Mouse (Mus musculus) E14TG2a.4 (cell line): ENCODE data around the gene Fbxo42.

Source experiments
- H3K27me3 ChIP-seq: 2 replicates; pipeline ENCODE4 v1.6.1; 2014; ENCODE audit warnings: low read length, control low read depth; ENCODE audit not compliant: insufficient read depth
- H3K36me3 ChIP-seq: 2 replicates; pipeline ENCODE4 v1.6.1; 2014; ENCODE audit warnings: low read length, control low read depth; ENCODE audit not compliant: insufficient read depth
- H3K4me1 ChIP-seq: replicated peaks from 2 replicates; pipeline ENCODE4 v1.6.1; 2014; ENCODE audit warnings: low read depth, low read length, control low read depth
- H3K4me3 ChIP-seq: replicated peaks from 2 replicates; pipeline ENCODE4 v1.5.1; 2014; ENCODE audit warnings: mild to moderate bottlenecking, low read length
- H3K9me3 ChIP-seq: 2 replicates; pipeline ENCODE4 v1.6.1; 2014; ENCODE audit warnings: low read length, control low read depth
- CTCF ChIP-seq: conservative IDR thresholded peaks from 2 replicates; pipeline ENCODE4 v1.5.1; 2014; ENCODE audit warnings: low read length
- NANOG ChIP-seq: IDR thresholded peaks from 2 replicates; pipeline ENCODE4 v1.6.1; 2014; ENCODE audit warnings: borderline replicate concordance, low read length, mixed read lengths
- POU5F1 ChIP-seq: IDR thresholded peaks from 2 replicates; pipeline ENCODE4 v1.6.1; 2014; ENCODE audit warnings: low read length, borderline replicate concordance

The Fbxo42 gene

GRCm38 (mm10) chr4:141157485-141157884 is 9.8 kb downstream of the Fbxo42 start:
- peaks cover 40% of the 10 kb centered on the region for H3K36me3 ChIP-seq
- no peak overlapping the region for H3K4me3 ChIP-seq
- H3K9me3 ChIP-seq: no peaks in the 10 kb centered on the region
- no peaks in the 10 kb centered on the region for H3K27me3 ChIP-seq
- peaks cover 93% of the 10 kb centered on the region for H3K4me1 ChIP-seq
- TF ChIP-seq POU5F1 (no peak), NANOG (no peak), CTCF (no peak)

GRCm38 (mm10) chr4:141158609-141159008 is 10.9 kb downstream of the Fbxo42 start:
- H3K4me3 ChIP-seq: peak overlapping the region; percentile 35; the same call in 1 of the 2 replicates
- H3K9me3 ChIP-seq: no peaks in the 10 kb centered on the region
- TF ChIP-seq CTCF: no peak
- no peak for TF ChIP-seq NANOG
- TF ChIP-seq POU5F1: no peak
- peaks cover 97% of the 10 kb centered on the region for H3K4me1 ChIP-seq
- no peaks in the 10 kb centered on the region for H3K27me3 ChIP-seq
- peaks cover 45% of the 10 kb centered on the region for H3K36me3 ChIP-seq

GRCm38 (mm10) chr4:141159093-141159492 is 11.4 kb downstream of the Fbxo42 start:
- Histone ChIP-seq H3K36me3 (peaks cover 45% of the 10 kb centered on the region), H3K4me3 (peak overlapping the region; percentile 35; the same call in 1 of the 2 replicates), H3K9me3 (no peaks in the 10 kb centered on the region), H3K27me3 (no peaks in the 10 kb centered on the region), H3K4me1 (peaks cover 96% of the 10 kb centered on the region)
- TF ChIP-seq CTCF (no peak), NANOG (no peak), POU5F1 (no peak)

- no peaks in the 10 kb centered on the region for H3K9me3 ChIP-seq
- H3K36me3 ChIP-seq: peaks cover 45% of the 10 kb centered on the region
- peaks cover 96% of the 10 kb centered on the region for H3K4me1 ChIP-seq
- TF ChIP-seq POU5F1 (no peak), NANOG (no peak), CTCF (no peak)
- no peak overlapping the region for H3K4me3 ChIP-seq
- no peaks in the 10 kb centered on the region for H3K27me3 ChIP-seq
Observed at GRCm38 (mm10) chr4:141159666-141160065, 12.0 kb downstream of the Fbxo42 start.

- TF ChIP-seq POU5F1: no peak
- no peak for TF ChIP-seq CTCF
- no peak for TF ChIP-seq NANOG
- peaks cover 40% of the 10 kb centered on the region for H3K36me3 ChIP-seq
- peaks cover 94% of the 10 kb centered on the region for H3K4me1 ChIP-seq
- H3K4me3 ChIP-seq: no peak overlapping the region
- H3K27me3 ChIP-seq: no peaks in the 10 kb centered on the region
- no peaks in the 10 kb centered on the region for H3K9me3 ChIP-seq
Observed at GRCm38 (mm10) chr4:141160193-141160592, 12.5 kb downstream of the Fbxo42 start.

GRCm38 (mm10) chr4:141161699-141162208 is 14.0 kb downstream of the Fbxo42 start:
- H3K36me3 ChIP-seq: peaks cover 35% of the 10 kb centered on the region
- TF ChIP-seq POU5F1: no peak
- TF ChIP-seq CTCF: no peak
- no peak for TF ChIP-seq NANOG

GRCm38 (mm10) chr4:141163729-141164128 is 16.0 kb downstream of the Fbxo42 start:
- H3K36me3 ChIP-seq: peaks cover 31% of the 10 kb centered on the region
- H3K9me3 ChIP-seq: no peaks in the 10 kb centered on the region
- H3K27me3 ChIP-seq: no peaks in the 10 kb centered on the region
- H3K4me3 ChIP-seq: peak overlapping the region; percentile 68; the same call in 1 of the 2 replicates
- H3K4me1 ChIP-seq: peaks cover 89% of the 10 kb centered on the region
- TF ChIP-seq NANOG (no peak), POU5F1 (no peak), CTCF (no peak)

More at GRCm38 (mm10) chr4:141161699-141162208, 14.0 kb downstream of the Fbxo42 start:
- no peak overlapping the region for H3K4me3 ChIP-seq
- peaks cover 96% of the 10 kb centered on the region for H3K4me1 ChIP-seq
- no peaks in the 10 kb centered on the region for H3K9me3 ChIP-seq
- H3K27me3 ChIP-seq: no peaks in the 10 kb centered on the region

GRCm38 (mm10) chr4:141165744-141166292 is 18.1 kb downstream of the Fbxo42 start:
- peaks cover 68% of the 10 kb centered on the region for H3K4me1 ChIP-seq
- TF ChIP-seq CTCF: peak; percentile 9; the same call in 1 of the 2 replicates
- peak; percentile 52; the same call in 1 of the 2 replicates for TF ChIP-seq NANOG
- TF ChIP-seq POU5F1: peak; percentile 32; the same call in 1 of the 2 replicates
- H3K4me3 ChIP-seq: peak overlapping the region; percentile 68
- H3K9me3 ChIP-seq: no peaks in the 10 kb centered on the region
- H3K36me3 ChIP-seq: peaks cover 46% of the 10 kb centered on the region
- H3K27me3 ChIP-seq: no peaks in the 10 kb centered on the region
